Mouse (Mus musculus): ENCODE measurements around the gene N4bp2l2.
"Not testable (repeated sequence)": the region's sequence is repeated elsewhere in the genome, so short reads cannot be mapped to it uniquely, and the experiment has no call there.

The N4bp2l2 gene

DNA sequence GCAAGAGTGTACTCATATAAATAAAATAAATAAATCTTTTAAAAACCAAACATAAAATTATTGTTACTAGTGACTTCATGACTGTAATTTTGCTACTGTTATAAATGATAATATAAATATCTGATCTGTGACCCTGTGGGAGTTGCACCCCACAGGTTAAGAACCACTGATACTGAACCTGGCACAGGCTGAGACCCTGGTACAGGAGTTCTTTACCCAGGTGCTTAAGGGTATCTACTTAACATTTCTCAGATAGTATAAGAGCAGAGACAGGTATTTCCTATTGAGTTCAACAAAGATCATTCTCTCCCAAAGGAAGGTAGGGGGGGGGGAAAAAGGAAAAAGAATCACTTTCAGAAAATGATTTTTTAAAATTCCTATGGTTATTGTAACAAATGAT, 11.4 kb downstream of the N4bp2l2 start:
- no peak overlapping the region for H3K4me3 ChIP-seq (replicated peaks; ENCODE audit: low read length)
- peaks cover 64% of the 10 kb centered on the region for H3K36me3 ChIP-seq (ENCODE audit: insufficient read depth, low read length)
- no peaks in the 10 kb centered on the region for H3K27me3 ChIP-seq (ENCODE audit: insufficient read depth, low read length)
- H3K4me1 ChIP-seq (replicated peaks; ENCODE audit: low read depth, low read length) = peaks cover 23% of the 10 kb centered on the region
- H3K9me3 ChIP-seq (ENCODE audit: low read length) = no peaks in the 10 kb centered on the region
- no peak for TF ChIP-seq NANOG (IDR thresholded peaks at IDR 0.05; ENCODE audit: borderline replicate concordance, low read length)
- TF ChIP-seq CTCF (conservative IDR thresholded peaks at IDR 0.05; ENCODE audit: low read length) = no peak
- no peak for TF ChIP-seq POU5F1 (IDR thresholded peaks at IDR 0.05; ENCODE audit: borderline replicate concordance, low read length)

DNA sequence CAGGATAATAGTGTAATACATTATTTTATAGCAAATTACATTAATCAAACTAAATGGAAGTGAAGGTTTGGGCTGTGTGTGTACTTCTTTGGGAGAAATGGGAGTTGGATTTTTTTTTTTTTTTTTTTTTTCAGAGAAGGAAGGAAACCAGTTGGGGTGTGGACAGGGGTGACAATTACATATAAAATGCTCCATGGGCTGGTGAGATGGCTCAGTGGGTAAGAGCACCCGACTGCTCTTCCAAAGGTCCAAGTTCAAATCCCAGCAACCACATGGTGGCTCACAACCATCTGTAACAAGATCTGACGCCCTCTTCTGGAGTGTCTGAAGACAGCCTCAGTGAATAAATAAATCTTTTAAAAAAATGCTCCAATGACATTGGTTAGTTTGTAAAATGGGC, 13.4 kb downstream of the N4bp2l2 start:
- H3K27me3 ChIP-seq (ENCODE audit: insufficient read depth, low read length) = no peaks in the 10 kb centered on the region

DNA sequence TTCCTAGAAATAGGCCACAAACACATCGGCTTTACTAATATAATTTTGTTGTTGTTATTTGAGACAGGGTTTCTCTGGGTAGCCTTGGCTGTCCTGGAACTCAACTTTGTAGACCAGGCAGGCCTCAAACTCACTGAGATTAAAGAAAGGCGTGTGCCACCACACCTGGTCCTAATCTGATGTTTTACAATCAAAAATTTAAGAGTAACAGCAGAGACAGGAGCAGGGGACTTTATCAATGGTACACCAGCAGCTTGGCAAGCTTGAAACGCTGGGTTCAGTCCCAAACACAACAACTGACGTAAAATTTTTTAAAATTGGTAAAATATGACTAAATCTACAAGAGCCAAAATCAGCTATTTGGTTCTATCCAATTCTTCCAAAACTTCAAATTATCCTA, 21.1 kb downstream of the N4bp2l2 start:
- Histone ChIP-seq H3K9me3 (ENCODE audit: low read length) (no peaks in the 10 kb centered on the region), H3K4me1 (replicated peaks; ENCODE audit: low read depth, low read length) (no peaks in the 10 kb centered on the region), H3K27me3 (ENCODE audit: insufficient read depth, low read length) (no peaks in the 10 kb centered on the region), H3K36me3 (ENCODE audit: insufficient read depth, low read length) (peaks cover 94% of the 10 kb centered on the region), H3K4me3 (replicated peaks; ENCODE audit: low read length) (no peak overlapping the region)
- no peak for TF ChIP-seq NANOG (IDR thresholded peaks at IDR 0.05; ENCODE audit: borderline replicate concordance, low read length)
- TF ChIP-seq CTCF (conservative IDR thresholded peaks at IDR 0.05; ENCODE audit: low read length) = no peak
- no peak for TF ChIP-seq POU5F1 (IDR thresholded peaks at IDR 0.05; ENCODE audit: borderline replicate concordance, low read length)

More for the DNA sequence above, 13.4 kb downstream of the N4bp2l2 start:
- TF ChIP-seq NANOG (IDR thresholded peaks at IDR 0.05; ENCODE audit: borderline replicate concordance, low read length) (no peak), CTCF (conservative IDR thresholded peaks at IDR 0.05; ENCODE audit: low read length) (no peak), POU5F1 (IDR thresholded peaks at IDR 0.05; ENCODE audit: borderline replicate concordance, low read length) (no peak)
- peaks cover 8% of the 10 kb centered on the region; the same call in 1 of the 2 replicates for H3K4me1 ChIP-seq (replicated peaks; ENCODE audit: low read depth, low read length)
- H3K4me3 ChIP-seq (replicated peaks; ENCODE audit: low read length) = no peak overlapping the region
- peaks cover 70% of the 10 kb centered on the region for H3K36me3 ChIP-seq (ENCODE audit: insufficient read depth, low read length)
- H3K9me3 ChIP-seq (ENCODE audit: low read length) = no peaks in the 10 kb centered on the region

DNA sequence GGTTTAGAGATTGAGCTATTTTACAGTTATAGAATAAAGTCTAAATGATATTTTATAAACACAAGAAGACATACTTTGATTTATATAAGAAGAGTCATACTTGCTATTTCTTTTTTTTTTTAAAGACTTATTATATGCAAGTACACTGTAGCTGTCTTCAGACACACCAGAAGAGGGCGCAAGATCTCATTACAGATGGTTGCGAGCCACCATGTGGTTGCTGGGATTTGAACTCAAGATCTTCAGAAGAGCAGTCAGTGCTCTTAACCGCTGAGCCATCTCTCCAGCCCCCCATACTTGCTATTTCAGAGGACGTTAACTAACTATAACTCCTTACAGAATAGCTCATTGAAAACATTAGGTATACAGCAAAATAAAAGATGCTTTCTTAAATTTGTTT, 22.6 kb downstream of the N4bp2l2 start:
- not testable (repeated sequence) for H3K27me3 ChIP-seq (ENCODE audit: insufficient read depth, low read length); H3K9me3 ChIP-seq (ENCODE audit: low read length); H3K4me3 ChIP-seq (replicated peaks; ENCODE audit: low read length); H3K4me1 ChIP-seq (replicated peaks; ENCODE audit: low read depth, low read length)
- H3K36me3 ChIP-seq (ENCODE audit: insufficient read depth, low read length) = peaks cover 85% of the 10 kb centered on the region
- peak; percentile 18 for TF ChIP-seq CTCF (conservative IDR thresholded peaks at IDR 0.05; ENCODE audit: low read length)

DNA sequence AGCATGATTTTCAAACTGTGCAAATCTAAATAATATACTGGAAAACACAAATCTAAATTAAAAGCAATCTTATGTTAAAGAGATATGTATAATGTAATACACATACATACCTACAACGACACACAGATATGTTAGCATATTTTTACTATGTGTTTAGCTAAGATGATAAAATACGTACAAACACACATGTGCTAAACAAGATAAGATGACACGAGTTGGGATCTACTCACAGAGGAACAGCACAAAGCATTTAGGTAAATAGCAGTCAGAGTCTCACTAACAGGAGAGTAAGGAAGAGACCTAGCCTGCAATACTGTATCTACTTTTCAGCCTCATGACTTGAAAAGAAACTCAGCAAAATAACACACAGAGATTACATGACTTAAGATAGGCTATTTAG, 24.5 kb downstream of the N4bp2l2 start:
- no peaks in the 10 kb centered on the region for H3K27me3 ChIP-seq (ENCODE audit: insufficient read depth, low read length)
- peaks cover 84% of the 10 kb centered on the region for H3K36me3 ChIP-seq (ENCODE audit: insufficient read depth, low read length)
- H3K4me1 ChIP-seq (replicated peaks; ENCODE audit: low read depth, low read length) = no peaks in the 10 kb centered on the region
- no peak overlapping the region for H3K4me3 ChIP-seq (replicated peaks; ENCODE audit: low read length)
- H3K9me3 ChIP-seq (ENCODE audit: low read length) = no peaks in the 10 kb centered on the region
- no peak for TF ChIP-seq NANOG (IDR thresholded peaks at IDR 0.05; ENCODE audit: borderline replicate concordance, low read length)
- TF ChIP-seq POU5F1 (IDR thresholded peaks at IDR 0.05; ENCODE audit: borderline replicate concordance, low read length) = no peak
- no peak for TF ChIP-seq CTCF (conservative IDR thresholded peaks at IDR 0.05; ENCODE audit: low read length)

DNA sequence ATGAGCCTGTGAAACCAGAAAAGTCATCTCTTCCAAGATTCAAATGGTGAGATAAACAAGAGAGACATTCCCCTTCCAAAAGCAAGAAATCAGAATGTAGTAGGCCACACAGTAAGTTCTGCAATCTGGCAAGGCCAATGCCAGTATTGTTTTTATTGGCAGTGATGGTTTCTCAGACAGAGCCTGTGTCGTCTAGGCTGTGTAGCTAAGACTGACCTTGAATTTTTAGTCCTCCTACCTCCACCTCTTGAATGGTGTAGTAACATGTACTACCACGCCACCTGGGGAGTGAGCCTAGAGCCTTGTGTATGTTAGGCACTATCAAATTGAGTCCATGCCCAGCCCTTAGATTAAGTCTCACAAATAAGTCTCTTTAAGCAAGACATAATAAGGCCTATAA, 36.3 kb downstream of the N4bp2l2 start:
- H3K36me3 ChIP-seq (ENCODE audit: insufficient read depth, low read length) = peaks cover 29% of the 10 kb centered on the region
- H3K4me3 ChIP-seq (replicated peaks; ENCODE audit: low read length) = no peak overlapping the region
- H3K4me1 ChIP-seq (replicated peaks; ENCODE audit: low read depth, low read length) = no peaks in the 10 kb centered on the region
- H3K27me3 ChIP-seq (ENCODE audit: insufficient read depth, low read length) = no peaks in the 10 kb centered on the region
- TF ChIP-seq CTCF (conservative IDR thresholded peaks at IDR 0.05; ENCODE audit: low read length) (no peak), NANOG (IDR thresholded peaks at IDR 0.05; ENCODE audit: borderline replicate concordance, low read length) (no peak), POU5F1 (IDR thresholded peaks at IDR 0.05; ENCODE audit: borderline replicate concordance, low read length) (no peak)
- H3K9me3 ChIP-seq (ENCODE audit: low read length) = no peaks in the 10 kb centered on the region

DNA sequence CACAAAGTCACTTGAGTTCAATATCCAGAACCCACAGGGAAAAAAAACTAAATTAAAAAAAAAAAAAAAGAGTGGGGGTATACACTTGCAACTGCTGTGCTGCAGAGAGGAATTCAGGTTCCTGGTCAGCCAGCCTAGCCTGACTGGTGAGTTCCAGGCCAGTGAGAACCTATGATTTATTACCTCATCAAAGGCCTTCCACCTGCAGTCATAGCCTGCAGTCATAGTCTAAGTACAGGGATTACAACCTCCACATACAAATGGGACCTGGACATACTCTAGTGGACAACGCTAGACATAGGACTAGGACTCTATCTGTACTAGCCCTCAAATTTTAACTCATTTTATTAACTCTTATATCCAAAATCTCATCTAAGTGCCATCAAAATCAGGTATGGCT, 36.7 kb downstream of the N4bp2l2 start:
- no peaks in the 10 kb centered on the region for H3K27me3 ChIP-seq (ENCODE audit: insufficient read depth, low read length)
- no peak for TF ChIP-seq NANOG (IDR thresholded peaks at IDR 0.05; ENCODE audit: borderline replicate concordance, low read length)
- TF ChIP-seq CTCF (conservative IDR thresholded peaks at IDR 0.05; ENCODE audit: low read length) = no peak
- no peak for TF ChIP-seq POU5F1 (IDR thresholded peaks at IDR 0.05; ENCODE audit: borderline replicate concordance, low read length)
- no peaks in the 10 kb centered on the region for H3K9me3 ChIP-seq (ENCODE audit: low read length)
- H3K4me3 ChIP-seq (replicated peaks; ENCODE audit: low read length) = no peak overlapping the region
- no peaks in the 10 kb centered on the region for H3K4me1 ChIP-seq (replicated peaks; ENCODE audit: low read depth, low read length)
- H3K36me3 ChIP-seq (ENCODE audit: insufficient read depth, low read length) = peaks cover 27% of the 10 kb centered on the region

DNA sequence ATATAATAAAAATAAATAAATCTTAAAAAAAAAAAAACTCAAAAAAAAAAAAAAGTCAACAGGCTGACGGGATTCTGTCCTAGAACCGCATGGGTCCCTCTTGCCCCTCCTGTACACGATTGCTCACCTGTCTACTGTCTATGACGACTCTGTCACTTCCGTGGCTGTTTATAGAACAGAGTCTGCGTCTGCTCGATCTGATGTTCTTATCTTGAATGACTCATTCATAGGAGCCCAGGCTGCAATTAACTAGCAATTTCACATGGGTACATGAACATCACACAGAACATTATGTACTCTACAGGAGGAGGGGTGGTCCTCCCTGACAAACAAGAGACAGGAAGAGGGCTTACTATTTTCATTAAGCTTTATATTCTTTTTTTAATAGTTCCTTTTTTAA, 40.5 kb downstream of the N4bp2l2 start:
- H3K9me3 ChIP-seq (ENCODE audit: low read length) = no peaks in the 10 kb centered on the region
- H3K4me1 ChIP-seq (replicated peaks; ENCODE audit: low read depth, low read length) = no peaks in the 10 kb centered on the region
- TF ChIP-seq NANOG (IDR thresholded peaks at IDR 0.05; ENCODE audit: borderline replicate concordance, low read length) = no peak
- no peak for TF ChIP-seq POU5F1 (IDR thresholded peaks at IDR 0.05; ENCODE audit: borderline replicate concordance, low read length)
- no peak for TF ChIP-seq CTCF (conservative IDR thresholded peaks at IDR 0.05; ENCODE audit: low read length)
- H3K4me3 ChIP-seq (replicated peaks; ENCODE audit: low read length) = no peak overlapping the region
- no peaks in the 10 kb centered on the region for H3K27me3 ChIP-seq (ENCODE audit: insufficient read depth, low read length)
- peaks cover 33% of the 10 kb centered on the region for H3K36me3 ChIP-seq (ENCODE audit: insufficient read depth, low read length)

DNA sequence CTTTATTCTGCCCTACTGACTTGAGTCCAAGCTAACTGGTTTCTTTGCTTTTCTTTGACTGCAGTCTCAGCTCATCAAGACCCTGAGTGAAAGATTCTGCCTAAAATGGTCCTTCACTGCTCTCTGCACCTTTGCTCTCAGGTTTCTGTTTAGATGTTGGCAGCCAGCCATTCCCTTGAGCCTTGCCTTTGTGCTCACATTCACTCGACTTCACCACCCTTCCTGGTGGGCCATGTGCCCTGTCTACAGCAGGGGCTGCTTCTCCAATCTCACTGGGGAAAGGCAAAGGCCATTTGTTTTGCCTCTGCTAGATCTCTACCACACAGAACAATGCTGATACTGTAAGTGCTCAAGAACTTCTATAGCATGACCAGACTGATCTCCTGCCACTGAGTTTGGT, 43.2 kb downstream of the N4bp2l2 start:
- TF ChIP-seq POU5F1 (IDR thresholded peaks at IDR 0.05; ENCODE audit: borderline replicate concordance, low read length) (no peak), CTCF (conservative IDR thresholded peaks at IDR 0.05; ENCODE audit: low read length) (no peak), NANOG (IDR thresholded peaks at IDR 0.05; ENCODE audit: borderline replicate concordance, low read length) (no peak)
- no peaks in the 10 kb centered on the region for H3K27me3 ChIP-seq (ENCODE audit: insufficient read depth, low read length)
- no peaks in the 10 kb centered on the region for H3K9me3 ChIP-seq (ENCODE audit: low read length)
- no peaks in the 10 kb centered on the region for H3K4me1 ChIP-seq (replicated peaks; ENCODE audit: low read depth, low read length)
- no peak overlapping the region for H3K4me3 ChIP-seq (replicated peaks; ENCODE audit: low read length)
- H3K36me3 ChIP-seq (ENCODE audit: insufficient read depth, low read length) = peaks cover 19% of the 10 kb centered on the region
